Comparison of ENCODE assay signal across 31 mouse cellular contexts in the genomic region with DNA sequence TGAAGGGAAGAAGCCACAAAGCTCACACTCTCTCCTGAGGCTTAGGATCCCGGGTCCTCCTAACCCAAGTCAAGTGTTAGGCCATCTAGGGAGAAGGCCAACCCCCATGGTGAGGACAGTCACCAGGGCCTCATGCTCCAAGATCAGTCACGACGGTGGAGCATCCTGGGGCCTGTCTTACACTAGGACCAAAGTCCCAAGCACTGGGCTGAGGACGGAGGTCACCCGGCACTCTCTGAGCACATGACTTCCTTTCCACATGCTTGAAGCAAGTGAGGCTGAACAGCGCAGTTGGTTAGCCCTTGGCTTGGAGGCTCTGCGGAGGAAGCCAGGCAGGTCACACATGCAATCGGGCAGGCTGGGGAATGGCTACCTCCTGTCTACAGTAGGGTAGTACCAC.
DNase-seq lines count a peak whose midpoint lies in the region; ATAC-seq and TF ChIP-seq lines count a peak whose summit lies in the region.
"Had no signal": no experiment of that assay in that cellular context is flagged by ENCODE, and none has a peak within 500 bp of the region (broad histone marks: within the 10 kb centered on the region; RNA-seq: fewer than 3 reads in every experiment).

No protein-coding gene starts in this region.

- peaks cover 24% of the 10 kb centered on the region for H3K4me1 ChIP-seq in kidney, embryonic 15.5 days
- no peaks in the 10 kb centered on the region for H3K4me1 ChIP-seq in lung, adult 2 months (ENCODE audit: control insufficient read depth, insufficient read depth, low read length)
- peaks cover 8% of the 10 kb centered on the region for H3K4me1 ChIP-seq in hindbrain, embryonic 16.5 days (ENCODE audit: control insufficient read depth, insufficient read depth, low read depth, low read length)
- H3K4me1 ChIP-seq: megakaryocyte, embryonic 14.5 days had no signal

- H3K9me3 ChIP-seq in kidney, embryonic 15.5 days (replicated peaks) = no peaks in the 10 kb centered on the region
- no peaks in the 10 kb centered on the region for H3K9me3 ChIP-seq in hindbrain, embryonic 16.5 days (ENCODE audit: control insufficient read depth, low read length)
- H3K9me3 ChIP-seq: embryonic facial prominence, embryonic 10.5 days; embryonic facial prominence, embryonic 15.5 days; forebrain, embryonic 13.5 days; heart, embryonic 13.5 days; hindbrain, embryonic 10.5 days; limb, embryonic 13.5 days; megakaryocyte, embryonic 14.5 days; midbrain, embryonic 12.5 days; neural tube, embryonic 12.5 days; stomach, embryonic 15.5 days had no signal

- DNase-seq in kidney, adult 11 months = peak; percentile 82
- peak; percentile 66 to 74 for DNase-seq in kidney, adult 8-10 months
- peak; percentile 30 for DNase-seq in kidney, postnatal 10 days
- DNase-seq in lung, adult 2 months = no peak
- no peak for DNase-seq in retina, embryonic 14.5 days (ENCODE audit: low spot score)
- DNase-seq: adrenal gland, adult 2 months; adrenal gland, postnatal 36 days; B cell, adult 2 months; cerebellum, adult 2 months; cerebellum, postnatal 14 days; gastrocnemius, postnatal 10 days; heart, postnatal 10 days; lung, postnatal 36 days; retina, postnatal 1 day; right cerebral cortex, postnatal 25 days had no signal

- no peak for ATAC-seq in kidney, embryonic 15.5 days (replicated peaks; ENCODE audit: low FRiP score)
- ATAC-seq in hindbrain, embryonic 16.5 days = no peak
- ATAC-seq: activated CD4-positive, CD25-positive, alpha-beta regulatory T cell, adult 4 months; forebrain, embryonic 13.5 days; hindbrain, postnatal 0 days had no signal

- no peak overlapping the region for H3K4me2 ChIP-seq in kidney, embryonic 15.5 days
- H3K4me2 ChIP-seq in hindbrain, embryonic 16.5 days (ENCODE audit: low read length) = no peak overlapping the region
- H3K4me2 ChIP-seq: embryonic facial prominence, embryonic 15.5 days; forebrain, embryonic 13.5 days; heart, embryonic 13.5 days; limb, embryonic 13.5 days; liver, embryonic 11.5 days; midbrain, embryonic 12.5 days; neural tube, embryonic 12.5 days; stomach, embryonic 15.5 days had no signal

- no peak overlapping the region for H3K27ac ChIP-seq in kidney, embryonic 15.5 days
- H3K27ac ChIP-seq in hindbrain, embryonic 16.5 days (ENCODE audit: low read depth, low read length) = no peak overlapping the region
- H3K27ac ChIP-seq: embryonic facial prominence, embryonic 10.5 days; embryonic facial prominence, embryonic 15.5 days; forebrain, embryonic 13.5 days; heart, embryonic 13.5 days; hindbrain, embryonic 10.5 days; hindbrain, postnatal 0 days; limb, embryonic 13.5 days; midbrain, embryonic 12.5 days; neural tube, embryonic 12.5 days; stomach, embryonic 15.5 days had no signal

- WGBS in kidney, embryonic 15.5 days = 81% methylated on average over 8 of the region's 8 CpGs
- WGBS in lung, adult 2 months = 74% methylated on average over 8 of the region's 8 CpGs
- WGBS in hindbrain, embryonic 16.5 days = 89% methylated on average over 8 of the region's 8 CpGs

- H3K9ac ChIP-seq in kidney, embryonic 15.5 days = no peak overlapping the region
- no peak overlapping the region for H3K9ac ChIP-seq in hindbrain, embryonic 16.5 days (ENCODE audit: low read depth, low read length)
- H3K9ac ChIP-seq: embryonic facial prominence, embryonic 15.5 days; forebrain, embryonic 13.5 days; heart, embryonic 13.5 days; limb, embryonic 13.5 days; midbrain, embryonic 12.5 days; neural tube, embryonic 12.5 days; stomach, embryonic 15.5 days had no signal

- no peaks in the 10 kb centered on the region for H3K36me3 ChIP-seq in kidney, embryonic 15.5 days
- H3K36me3 ChIP-seq in hindbrain, embryonic 16.5 days (ENCODE audit: control insufficient read depth, insufficient read depth, low read length) = no peaks in the 10 kb centered on the region
- H3K36me3 ChIP-seq: embryonic facial prominence, embryonic 10.5 days; embryonic facial prominence, embryonic 15.5 days; hindbrain, embryonic 10.5 days; limb, embryonic 13.5 days; midbrain, embryonic 12.5 days; neural tube, embryonic 12.5 days; stomach, embryonic 15.5 days had no signal

- no peak for TF ChIP-seq CTCF in lung, adult 2 months (IDR thresholded peaks at IDR 0.05; ENCODE audit: insufficient read depth, low read length)

- no peak for TF ChIP-seq POLR2A in lung, adult 2 months (IDR thresholded peaks at IDR 0.05; ENCODE audit: borderline replicate concordance, extremely low read depth, low read depth, low read length)

- H3K27me3 ChIP-seq in kidney, embryonic 15.5 days = peaks cover 9% of the 10 kb centered on the region; the same call in 1 of the 2 replicates
- peaks cover 6% of the 10 kb centered on the region; the same call in 1 of the 2 replicates for H3K27me3 ChIP-seq in hindbrain, embryonic 16.5 days (replicated peaks; ENCODE audit: control insufficient read depth, insufficient read depth, low read length)
- H3K27me3 ChIP-seq: forebrain, embryonic 13.5 days; neural tube, embryonic 12.5 days; stomach, embryonic 15.5 days had no signal

- no peak overlapping the region for H3K4me3 ChIP-seq in kidney, embryonic 15.5 days (replicated peaks)
- no peak overlapping the region for H3K4me3 ChIP-seq in lung, adult 2 months (replicated peaks; ENCODE audit: extremely low read depth, low read depth, low read length)
- H3K4me3 ChIP-seq in hindbrain, embryonic 16.5 days (ENCODE audit: low read length) = no peak overlapping the region
- H3K4me3 ChIP-seq: embryonic facial prominence, embryonic 10.5 days; embryonic facial prominence, embryonic 15.5 days; forebrain, embryonic 13.5 days; heart, embryonic 13.5 days; hindbrain, embryonic 10.5 days; limb, embryonic 13.5 days; megakaryocyte, embryonic 14.5 days; midbrain, embryonic 12.5 days; myocyte; neural tube, embryonic 12.5 days; stomach, embryonic 15.5 days had no signal

Comparison
In these comparisons a context has a peak if more than half of its experiments do, and no peak if none do; other contexts are left out.
1. DNase-seq: peak in kidney, adult 11 months (single experiment), kidney, adult 8-10 months (2 of 2) and kidney, postnatal 10 days (single experiment); none in lung, adult 2 months (single experiment) and retina, embryonic 14.5 days (single experiment).